Mouse (Mus musculus) thymus, adult 2 months (tissue): Measurements from ENCODE around the gene Wdr19. TPM values are rescaled to one million over a fixed set of nuclear protein-coding genes. Genes with fewer than 3 reads are reported as not detected.

ENCODE experiments used
- DNase-seq: peaks from one replicate; pipeline ENCODE4 v3.0.0; 2021
- H3K27ac ChIP-seq: fragments of 200-500 bp; 2 replicates; pipeline ENCODE4 v1.5.1; 2012; ENCODE audit warnings: low read length, control low read depth; ENCODE audit not compliant: control insufficient read depth, insufficient read depth
- H3K27me3 ChIP-seq: fragments of 200-500 bp; 2 replicates; pipeline ENCODE4 v1.6.1; 2012; ENCODE audit warnings: mild to moderate bottlenecking, low read length, moderate library complexity, mixed read lengths; ENCODE audit not compliant: control insufficient read depth, insufficient read depth
- H3K36me3 ChIP-seq: fragments of 200-500 bp; 2 replicates; pipeline ENCODE4 v1.6.1; 2012; ENCODE audit warnings: mild to moderate bottlenecking, low read length, moderate library complexity; ENCODE audit not compliant: control insufficient read depth, insufficient read depth
- H3K4me1 ChIP-seq: fragments of 200-500 bp; replicated peaks from 2 replicates; pipeline ENCODE4 v1.6.1; 2012; ENCODE audit warnings: low read length; ENCODE audit not compliant: control insufficient read depth, insufficient read depth
- H3K4me3 ChIP-seq: fragments of 200-500 bp; 2 replicates; pipeline ENCODE4 v1.5.1; 2012; ENCODE audit warnings: mild to moderate bottlenecking, low read length, control low read depth, moderate library complexity; ENCODE audit not compliant: control insufficient read depth, insufficient read depth
- CTCF ChIP-seq: fragments of 200-500 bp; IDR thresholded peaks from 2 replicates; pipeline ENCODE4 v1.5.1; 2012; ENCODE audit warnings: mild to moderate bottlenecking, control low read depth, low read length, moderate library complexity, borderline replicate concordance; ENCODE audit not compliant: control insufficient read depth, poor library complexity, insufficient read depth; ENCODE audit errors: extremely low read depth
- POLR2A ChIP-seq: fragments of 200-500 bp; IDR thresholded peaks from 2 replicates; pipeline ENCODE4 v1.6.1; 2012; ENCODE audit warnings: mild to moderate bottlenecking, low read length, control low read depth, moderate library complexity; ENCODE audit not compliant: control insufficient read depth, poor library complexity, insufficient read depth; ENCODE audit errors: extremely low read depth
- WGBS: fragments of 180-500 bp; shearing (Covaris S2); methylation state at CpG from one replicate; pipeline ENCODE4 v1.1.7; 2018; 5-methylcytosine and 5-hydroxymethylcytosine counted together
- polyA plus RNA-seq: library from polyadenylated mRNA; depleted of rRNA; stranded (reverse); fragments of >200 nt; gene quantifications from 2 replicates; pipeline ENCODE4 v1.2.3, GENCODE M21; 2012

The Wdr19 gene
- polyA plus RNA-seq, 1 experiment: 2.2 TPM

DNA sequence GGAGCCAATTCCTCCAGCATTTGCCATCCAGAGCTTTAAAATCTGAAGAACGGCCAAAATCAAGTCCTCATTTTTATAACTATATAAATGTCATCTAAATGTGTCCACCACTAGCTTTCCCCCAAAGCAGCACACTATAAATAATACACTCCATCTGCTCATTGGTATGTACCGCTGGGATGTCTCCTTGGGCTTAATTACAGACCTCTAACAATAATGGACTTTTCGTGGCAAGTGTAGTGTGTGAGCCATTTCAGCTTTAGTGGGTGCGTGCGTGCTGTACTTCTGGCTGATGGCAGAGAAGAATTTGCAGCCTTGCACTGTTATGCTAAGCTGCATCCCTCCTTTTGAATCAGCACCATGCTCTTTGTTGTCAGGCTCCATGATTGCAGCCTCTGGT, 7.9 kb upstream of the Wdr19 start:
- Histone ChIP-seq H3K4me1 (no peaks in the 10 kb centered on the region), H3K27ac (no peak overlapping the region), H3K27me3 (no peaks in the 10 kb centered on the region), H3K36me3 (no peaks in the 10 kb centered on the region), H3K4me3 (no peak overlapping the region)
- DNase-seq: no peak
- WGBS: 98% methylated on average over 5 of the region's 5 CpGs
- TF ChIP-seq POLR2A (no peak), CTCF (no peak)

DNA sequence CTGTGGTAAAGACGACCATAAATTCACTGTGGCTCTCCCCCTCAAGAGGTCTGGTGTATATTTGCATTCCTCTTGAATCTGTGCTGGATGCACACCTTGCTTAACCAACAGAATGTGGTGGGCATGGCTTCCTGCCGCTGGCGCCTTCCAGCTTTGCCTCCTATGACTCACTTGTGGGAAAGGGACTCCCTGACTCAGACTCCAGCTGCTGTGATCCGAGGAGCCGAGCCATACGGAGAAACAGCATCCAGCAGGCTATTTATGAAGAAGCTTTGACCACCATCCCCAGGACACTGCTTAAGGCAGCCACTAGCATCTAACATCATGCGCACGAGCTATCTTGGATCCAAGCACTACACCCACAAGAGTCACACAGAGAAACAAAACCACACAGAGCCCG, 5.1 kb upstream of the Wdr19 start:
- no peaks in the 10 kb centered on the region for H3K27me3 ChIP-seq
- H3K36me3 ChIP-seq: no peaks in the 10 kb centered on the region
- no peaks in the 10 kb centered on the region for H3K4me1 ChIP-seq
- DNase-seq: no peak
- H3K4me3 ChIP-seq: no peak overlapping the region
- WGBS: 87% methylated on average over 9 of the region's 9 CpGs
- no peak overlapping the region for H3K27ac ChIP-seq
- TF ChIP-seq POLR2A (no peak), CTCF (no peak)

DNA sequence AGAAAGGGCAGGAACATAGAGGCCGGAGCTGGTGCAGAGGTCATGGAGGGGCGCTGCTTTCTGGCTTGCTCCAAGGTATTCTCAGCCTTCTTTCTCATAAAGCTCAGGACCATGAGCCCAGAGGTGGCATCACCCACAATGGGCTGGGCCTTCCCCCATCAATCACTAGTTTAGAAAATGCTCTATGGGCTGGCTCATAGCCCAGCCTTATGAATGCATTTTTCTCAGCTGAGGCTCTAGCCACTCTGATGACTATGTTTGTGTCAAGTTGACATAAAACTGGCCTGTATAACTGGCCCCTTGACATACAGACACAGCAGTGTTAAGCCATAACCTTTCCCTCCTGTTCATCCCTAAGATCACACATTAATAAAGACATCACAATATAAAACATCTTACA, 5.2 kb downstream of the Wdr19 start:
- no peak for TF ChIP-seq CTCF
- Histone ChIP-seq H3K4me1 (peaks cover 4% of the 10 kb centered on the region), H3K4me3 (no peak overlapping the region), H3K36me3 (no peaks in the 10 kb centered on the region), H3K27ac (no peak overlapping the region), H3K27me3 (no peaks in the 10 kb centered on the region)
- 94% methylated on average over 2 of the region's 2 CpGs for WGBS
- no peak for DNase-seq

DNA sequence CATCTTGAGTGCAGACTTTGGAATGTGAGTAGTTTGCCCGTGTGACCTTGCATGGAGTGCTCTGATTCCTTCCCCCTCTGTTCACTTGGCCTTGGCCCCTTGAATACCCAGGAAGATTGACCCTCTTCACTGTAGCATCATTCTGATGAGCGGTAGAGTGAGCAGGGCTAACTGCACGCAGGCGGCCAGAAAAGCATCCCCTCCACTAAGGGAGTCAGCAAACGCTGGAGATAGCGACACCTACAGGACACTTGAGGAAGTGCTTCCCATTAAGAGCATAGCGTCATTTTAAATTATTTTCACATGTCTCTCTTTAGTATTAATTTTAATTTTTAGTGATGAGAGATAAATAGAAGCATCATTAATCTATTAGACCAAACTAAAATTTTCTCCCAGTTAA, 13.8 kb downstream of the Wdr19 start:
- DNase-seq: peak; percentile 26
- no peak overlapping the region for H3K4me3 ChIP-seq
- no peak overlapping the region for H3K27ac ChIP-seq
- no peaks in the 10 kb centered on the region for H3K27me3 ChIP-seq
- peaks cover 8% of the 10 kb centered on the region for H3K4me1 ChIP-seq
- TF ChIP-seq CTCF: peak; percentile 75; the same call in 1 of the 2 replicates
- TF ChIP-seq POLR2A: no peak
- 49% methylated on average over 7 of the region's 7 CpGs for WGBS
- H3K36me3 ChIP-seq: no peaks in the 10 kb centered on the region

DNA sequence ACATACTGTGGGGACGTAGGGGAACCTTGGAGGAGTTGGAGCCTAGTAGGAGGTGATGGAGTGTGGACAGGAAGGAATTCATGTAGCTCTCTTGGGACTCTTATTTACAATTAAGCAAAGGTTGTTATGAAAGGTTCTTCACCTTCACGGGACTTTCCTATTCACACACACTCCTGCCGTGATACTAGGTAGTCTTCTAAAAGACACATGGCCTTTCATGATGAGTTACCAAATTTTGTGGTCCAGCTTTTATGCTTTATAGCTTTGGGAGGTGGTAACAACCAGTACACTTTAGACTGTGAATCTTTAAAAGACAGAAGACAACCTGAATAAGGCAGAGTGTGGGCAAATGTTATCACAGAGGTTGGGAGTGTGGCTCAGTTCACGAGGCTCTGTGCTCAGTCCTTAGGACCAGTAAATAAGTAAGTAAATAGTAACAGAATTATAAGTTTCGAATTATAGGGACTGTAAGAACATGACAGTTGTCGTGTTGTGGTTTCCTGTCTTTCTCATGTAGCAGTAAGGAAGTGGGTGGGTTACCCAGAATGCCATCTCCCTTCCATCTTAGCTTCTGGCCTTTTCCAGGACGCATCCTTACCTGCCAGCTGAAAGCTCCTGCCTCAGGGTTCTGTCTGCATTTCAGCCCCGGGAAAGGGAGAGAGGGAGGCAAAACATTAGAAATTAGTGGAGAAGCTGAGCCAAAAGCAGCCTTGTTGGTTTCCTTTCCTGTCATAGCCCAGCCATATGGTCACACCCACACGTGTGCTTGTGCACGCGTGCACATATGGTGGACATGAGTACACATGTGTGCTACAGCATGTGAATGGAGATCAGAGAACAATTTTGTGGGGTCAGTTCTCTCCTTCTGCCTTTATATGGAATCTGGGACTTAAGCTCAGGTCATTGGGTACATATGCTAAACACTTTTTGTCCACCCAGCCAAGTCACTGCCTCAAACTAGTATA, 18.1 kb downstream of the Wdr19 start:
- WGBS: 51% methylated on average over 11 of the region's 11 CpGs
- H3K36me3 ChIP-seq: no peaks in the 10 kb centered on the region
- H3K4me3 ChIP-seq: no peak overlapping the region
- H3K27ac ChIP-seq: peak overlapping the region; percentile 61
- H3K4me1 ChIP-seq: peaks cover 8% of the 10 kb centered on the region
- DNase-seq: peak; percentile 12
- TF ChIP-seq POLR2A (no peak), CTCF (no peak)
- H3K27me3 ChIP-seq: no peaks in the 10 kb centered on the region

DNA sequence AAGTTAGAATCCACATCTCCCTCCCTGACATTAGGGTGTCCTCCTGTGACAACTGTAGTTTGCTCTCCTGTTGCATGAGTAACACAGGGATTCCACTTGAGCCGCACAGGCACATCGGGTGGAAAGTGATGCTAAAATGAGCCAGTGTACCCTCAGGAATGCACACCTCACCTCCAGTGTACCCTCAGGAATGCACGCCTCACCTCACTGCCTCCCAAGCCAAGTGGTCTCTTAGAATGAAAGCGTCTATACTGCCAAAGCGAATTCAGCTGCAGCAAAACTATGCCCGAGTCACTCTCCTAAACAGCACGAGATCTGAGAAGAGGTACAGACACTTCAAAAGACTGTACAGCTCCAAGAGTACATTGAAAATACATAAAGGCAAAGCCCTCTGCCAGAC, 21.5 kb downstream of the Wdr19 start:
- 96% methylated on average over 7 of the region's 7 CpGs for WGBS
- Histone ChIP-seq H3K4me1 (peaks cover 8% of the 10 kb centered on the region), H3K27me3 (no peaks in the 10 kb centered on the region), H3K4me3 (no peak overlapping the region), H3K36me3 (no peaks in the 10 kb centered on the region), H3K27ac (no peak overlapping the region)
- no peak for DNase-seq
- TF ChIP-seq CTCF: no peak
- TF ChIP-seq POLR2A: no peak
